Mouse (Mus musculus) limb, embryonic 12.5 days (tissue): ENCODE measurements at regions not wholly inside any gene's neighbourhood (a gene's known extent, or its start where the extent isn't known, plus 50 kb on each side); places are given as distances from the start of the nearest gene placed in this dataset.

Experiments used
- ATAC-seq: fragments of 200-750 bp; cut with Nextera tagmentation; 2 replicates; pipeline ENCODE4 v1.8.0; 2017; ENCODE audit warnings: low read depth, moderate TSS enrichment; ENCODE audit not compliant: insufficient number of reproducible peaks, insufficient read depth, low FRiP score, low TSS enrichment
- H3K27ac ChIP-seq: fragments of 300-500 bp; sonication (generic); 2 replicates; pipeline ENCODE4 v1.5.1; 2016; ENCODE audit warnings: mild to moderate bottlenecking, moderate library complexity
- H3K27me3 ChIP-seq: fragments of 300-500 bp; sonication (generic); 2 replicates; pipeline ENCODE4 v1.6.1; 2016; ENCODE audit warnings: mild to moderate bottlenecking, moderate library complexity
- H3K36me3 ChIP-seq: fragments of 300-500 bp; sonication (generic); 2 replicates; pipeline ENCODE4 v1.6.1; 2016; ENCODE audit warnings: mild to moderate bottlenecking, moderate library complexity
- H3K4me1 ChIP-seq: fragments of 300-500 bp; sonication (generic); replicated peaks from 2 replicates; pipeline ENCODE4 v1.6.1; 2016
- H3K4me2 ChIP-seq: fragments of 300-500 bp; sonication (generic); 2 replicates; pipeline ENCODE4 v1.6.1; 2016; ENCODE audit warnings: mild to moderate bottlenecking, moderate library complexity
- H3K4me3 ChIP-seq: fragments of 300-500 bp; sonication (generic); replicated peaks from 2 replicates; pipeline ENCODE4 v1.5.1; 2016; ENCODE audit warnings: mild to moderate bottlenecking
- H3K9ac ChIP-seq: fragments of 300-500 bp; sonication (generic); replicated peaks from 2 replicates; pipeline ENCODE4 v1.6.1; 2016; ENCODE audit warnings: mild to moderate bottlenecking, moderate library complexity
- H3K9me3 ChIP-seq: fragments of 300-500 bp; sonication (generic); 2 replicates; pipeline ENCODE4 v1.6.1; 2016; ENCODE audit warnings: mild to moderate bottlenecking, moderate library complexity
- WGBS: fragments of 180-500 bp; shearing (Covaris S2); methylation state at CpG from one replicate; pipeline ENCODE4 v1.1.7; 2016; 5-methylcytosine and 5-hydroxymethylcytosine counted together

DNA sequence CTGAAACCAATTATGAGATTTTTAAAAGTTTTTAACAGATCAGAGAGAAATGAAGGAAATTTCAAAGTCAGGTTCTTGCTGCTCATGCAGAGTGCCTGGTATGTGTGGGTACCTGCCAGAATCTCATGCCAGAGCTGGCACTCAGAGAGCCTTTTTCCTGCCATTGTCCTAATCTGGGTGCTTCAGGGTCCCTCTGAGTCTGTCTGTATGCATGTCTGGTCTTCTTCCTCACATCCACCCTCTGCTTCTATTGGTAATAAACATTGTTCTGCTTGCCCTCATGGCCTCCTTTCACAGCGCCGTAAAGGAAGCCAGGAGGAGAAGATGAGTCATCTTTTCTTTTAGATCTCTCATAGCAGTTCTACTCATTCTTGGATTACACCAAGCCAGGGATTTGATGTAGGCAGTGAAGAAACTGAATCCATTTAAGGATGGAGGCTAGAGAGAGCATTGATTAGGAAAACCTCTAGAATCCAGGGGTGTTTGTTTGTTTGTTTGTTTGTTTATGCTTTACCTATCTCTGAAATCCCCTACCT is 55.8 kb upstream of the Bmper start:
- Histone ChIP-seq H3K36me3 (no peaks in the 10 kb centered on the region), H3K9ac (no peak overlapping the region), H3K27me3 (no peaks in the 10 kb centered on the region), H3K4me1 (no peaks in the 10 kb centered on the region), H3K9me3 (no peaks in the 10 kb centered on the region), H3K27ac (no peak overlapping the region), H3K4me2 (no peak overlapping the region), H3K4me3 (no peak overlapping the region)
- 64% methylated on average over 2 of the region's 2 CpGs for WGBS
- ATAC-seq: no peak

DNA sequence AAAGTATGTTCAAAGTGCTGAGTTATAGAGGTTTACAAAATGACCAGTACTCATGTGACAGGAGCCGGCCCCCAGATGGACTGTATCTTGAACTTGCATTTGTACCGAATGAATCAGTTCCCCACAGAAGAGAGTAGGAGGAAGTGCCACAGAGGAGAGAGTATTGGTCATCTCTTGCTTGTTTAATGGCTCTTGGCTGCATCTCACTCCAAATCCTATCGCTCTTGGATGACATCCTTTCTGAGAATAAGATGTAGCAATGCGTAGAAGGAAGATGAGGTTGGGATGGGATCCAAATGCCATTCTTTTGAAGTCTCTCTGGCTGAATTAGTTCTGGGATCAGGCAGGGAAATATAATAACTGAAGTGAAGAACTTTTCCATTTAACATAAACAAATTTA is 55.2 kb upstream of the Bmper start:
- no peaks in the 10 kb centered on the region for H3K27me3 ChIP-seq
- H3K36me3 ChIP-seq: no peaks in the 10 kb centered on the region
- whole genome bisulfite sequencing: 90% methylated on average over 4 of the region's 4 CpGs
- no peak overlapping the region for H3K4me2 ChIP-seq
- no peaks in the 10 kb centered on the region for H3K9me3 ChIP-seq
- H3K9ac ChIP-seq: no peak overlapping the region
- H3K4me1 ChIP-seq: no peaks in the 10 kb centered on the region
- no peak overlapping the region for H3K4me3 ChIP-seq
- no peak for ATAC-seq
- no peak overlapping the region for H3K27ac ChIP-seq

- no peak for ATAC-seq
- H3K36me3 ChIP-seq: no peaks in the 10 kb centered on the region
- WGBS: 72% methylated on average over 4 of the region's 4 CpGs
These were observed 54.7 kb upstream of the Bmper start for GRCm38 (mm10) chr9:23168149-23168548.

DNA sequence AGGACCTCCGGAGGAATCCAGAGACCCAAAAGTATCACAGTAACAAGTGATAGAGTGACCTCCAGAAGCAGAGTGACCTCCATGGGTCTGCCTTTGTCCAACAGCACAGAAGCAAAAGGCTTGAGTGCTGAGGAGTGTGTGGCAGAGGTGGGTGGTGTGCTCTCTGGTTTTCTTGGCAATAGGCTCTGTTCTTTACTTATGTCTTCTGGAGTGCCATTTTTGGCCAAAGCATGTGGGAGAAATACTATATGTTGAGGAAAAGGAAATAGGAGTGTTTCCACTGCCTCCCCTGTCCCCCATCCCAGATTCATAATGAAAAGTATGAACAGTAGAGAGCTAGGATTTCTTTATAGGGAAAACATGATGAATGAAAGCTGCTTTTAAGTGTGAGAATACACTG is 51.5 kb upstream of the Bmper start:
- H3K27ac ChIP-seq: no peak overlapping the region
- no peaks in the 10 kb centered on the region for H3K4me1 ChIP-seq
- H3K4me3 ChIP-seq: no peak overlapping the region
- no peak for ATAC-seq
- WGBS: 100% methylated on average over 1 of the region's 1 CpGs
- no peak overlapping the region for H3K4me2 ChIP-seq
- no peaks in the 10 kb centered on the region for H3K36me3 ChIP-seq
- no peaks in the 10 kb centered on the region for H3K27me3 ChIP-seq
- H3K9ac ChIP-seq: no peak overlapping the region
- H3K9me3 ChIP-seq: no peaks in the 10 kb centered on the region

More at GRCm38 (mm10) chr9:23168149-23168548, 54.7 kb upstream of the Bmper start:
- Histone ChIP-seq H3K4me3 (no peak overlapping the region), H3K9me3 (no peaks in the 10 kb centered on the region), H3K27ac (no peak overlapping the region), H3K27me3 (no peaks in the 10 kb centered on the region), H3K9ac (no peak overlapping the region), H3K4me2 (no peak overlapping the region), H3K4me1 (no peaks in the 10 kb centered on the region)
